Mouse (Mus musculus): ENCODE data around the gene E2f1.

E2f1 gene

DNA sequence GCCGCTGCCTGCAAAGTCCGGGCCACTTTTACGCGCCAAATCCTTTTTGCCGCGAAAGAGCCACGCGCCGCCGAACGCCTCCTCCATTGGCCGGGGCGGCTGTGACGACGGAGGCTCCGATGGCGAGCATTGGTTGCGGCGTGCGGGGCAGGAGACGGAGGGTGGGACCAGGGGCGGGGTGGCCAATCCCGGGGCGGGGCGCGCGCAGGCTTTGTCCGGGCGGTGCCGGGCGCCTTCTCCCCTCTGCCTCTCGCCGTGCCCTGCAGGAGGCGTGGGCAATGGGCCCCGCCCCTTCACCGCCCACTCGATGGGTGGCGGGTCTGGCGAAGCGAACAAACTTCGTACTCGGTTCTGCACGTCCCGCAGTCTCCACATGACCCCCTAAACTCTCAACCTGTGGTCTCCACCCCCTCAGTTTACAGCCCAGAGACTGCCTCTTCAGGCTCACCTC, at the start of gene E2f1:
TSS of gene E2f1 (minus strand) at position 57 of the 451 bp plus-strand sequence.
- peak; percentile 91 for DNase-seq

DNA sequence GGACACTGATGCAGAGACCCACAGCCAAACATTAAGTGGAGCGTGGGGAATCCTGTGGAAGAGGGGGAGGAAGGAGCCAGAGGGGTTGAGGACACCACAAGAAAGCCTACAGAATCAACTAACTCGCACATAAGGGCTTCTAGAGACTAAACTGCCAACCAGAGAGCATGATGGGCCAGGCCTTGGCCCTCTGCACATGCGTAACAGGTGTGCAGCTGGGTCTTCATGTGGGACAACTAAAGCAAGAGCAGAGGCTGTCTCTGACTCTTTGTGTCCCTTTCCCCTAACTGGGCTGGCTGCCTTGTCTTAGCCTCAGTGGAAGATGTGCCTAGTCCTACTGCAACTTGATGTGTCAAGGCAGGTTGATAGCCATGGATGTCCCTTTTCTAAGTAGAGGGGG, 47.4 kb upstream of the E2f1 start:
- DNase-seq: no peak

DNA sequence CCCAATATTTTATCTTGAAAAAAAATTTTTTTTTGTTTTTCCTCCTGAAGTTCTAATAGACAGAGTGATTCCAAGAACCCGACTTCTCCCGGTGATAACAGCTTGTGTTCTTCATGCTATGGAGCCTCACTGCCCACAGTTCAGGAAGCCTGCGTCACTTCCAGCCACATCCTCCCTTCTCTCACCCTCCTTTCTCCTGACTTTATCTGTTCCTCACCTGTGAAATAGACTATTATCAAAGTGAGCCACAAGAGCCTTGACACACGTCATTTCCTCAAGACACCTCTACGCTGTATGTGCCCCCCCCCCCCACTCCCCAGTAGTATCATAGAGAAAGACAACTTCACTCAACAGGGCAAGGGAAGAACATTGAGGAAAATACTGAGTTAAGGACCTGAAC, 46.0 kb upstream of the E2f1 start:
- no peak for DNase-seq

DNA sequence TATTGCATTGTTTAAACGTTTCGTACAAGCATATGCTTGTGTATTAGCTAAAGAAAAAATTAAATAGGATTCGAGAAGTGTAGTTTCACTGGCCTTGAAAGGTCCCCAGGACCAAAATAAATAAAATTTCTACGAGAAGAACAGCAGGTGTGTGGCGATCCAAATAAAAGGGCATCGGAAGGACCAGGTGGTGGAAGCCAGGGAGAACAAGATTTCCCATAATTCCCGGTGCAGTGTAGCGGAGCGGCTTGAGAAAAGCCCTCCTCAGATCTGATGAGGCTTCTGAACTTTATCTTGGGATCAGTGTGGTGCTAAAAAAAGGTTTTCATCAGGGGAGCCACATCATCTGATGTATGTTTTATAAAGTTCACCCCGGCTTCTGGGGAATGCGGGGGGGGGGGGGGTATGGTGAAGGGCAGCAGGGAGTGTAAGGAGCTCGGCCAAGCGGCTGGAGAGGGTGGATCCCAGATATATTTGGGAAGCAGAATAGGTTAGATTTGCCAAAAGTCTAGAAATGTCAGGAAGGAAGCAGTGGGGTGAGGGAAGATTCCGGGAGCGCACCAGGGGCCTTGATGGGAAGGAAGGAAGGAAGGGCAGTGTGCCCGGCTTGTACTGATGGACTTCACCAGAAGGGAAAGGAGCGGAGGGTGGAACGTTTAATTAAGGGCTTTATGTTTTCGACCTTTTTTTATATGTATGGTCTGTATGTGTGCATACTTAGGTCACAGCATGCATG, 45.3 kb upstream of the E2f1 start:
- DNase-seq: no peak

DNA sequence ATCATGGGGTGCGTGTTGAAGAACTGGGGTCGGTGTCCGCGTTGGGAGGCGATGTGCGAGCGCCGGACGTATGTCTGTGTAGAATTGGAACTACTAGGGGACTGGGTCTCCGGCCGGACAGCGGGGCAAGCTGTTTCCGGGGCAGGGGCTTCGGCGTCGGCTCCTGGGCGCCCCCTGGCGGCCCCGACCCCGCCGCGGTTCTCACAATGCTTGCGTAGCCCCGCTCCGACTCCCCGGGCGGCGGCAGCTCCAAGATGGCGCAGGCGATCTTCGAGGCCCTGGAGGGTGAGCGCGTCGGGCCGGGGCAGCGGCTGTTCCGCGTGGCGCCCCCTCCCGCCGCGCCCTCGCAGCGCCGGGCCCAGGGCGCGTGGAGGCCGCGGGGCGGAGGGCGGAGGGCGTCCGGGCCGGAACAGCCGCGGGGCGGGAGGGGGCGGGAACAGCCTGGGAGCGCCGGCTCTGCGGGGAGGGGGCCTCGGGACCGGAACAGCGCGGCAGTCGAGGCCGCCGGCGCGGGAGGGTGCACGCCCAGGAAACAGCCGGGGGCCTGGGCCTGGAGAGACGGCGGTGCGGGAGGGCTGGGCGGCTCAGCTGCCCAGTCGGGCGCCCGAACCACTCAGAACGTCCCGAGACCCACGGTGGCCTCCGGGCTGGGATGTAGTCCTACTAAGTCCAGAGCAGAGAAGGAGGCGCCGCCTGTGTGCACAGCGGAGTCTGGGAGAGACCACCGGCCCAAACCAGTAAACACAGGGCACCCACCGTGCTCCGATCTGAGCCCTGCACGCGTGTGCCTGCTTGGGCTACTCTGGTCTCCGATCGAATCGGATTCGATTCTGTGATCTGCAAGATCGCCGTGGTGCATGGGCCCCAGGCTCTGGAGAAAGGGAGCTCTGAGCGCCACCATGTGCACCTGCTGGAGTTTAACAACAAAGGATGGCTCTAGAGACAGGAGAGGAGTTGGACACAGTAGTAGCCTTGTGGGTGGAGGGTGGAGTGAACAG, 43.7 kb upstream of the E2f1 start, which contains the start of the genes Zfp341 and 4930519P11Rik:
TSS of gene Zfp341 (plus strand) at position 180 of the 998 bp plus-strand sequence.
TSS of gene 4930519P11Rik (minus strand) at position 320 of the 998 bp plus-strand sequence.
- peak; percentile 90 for DNase-seq

DNA sequence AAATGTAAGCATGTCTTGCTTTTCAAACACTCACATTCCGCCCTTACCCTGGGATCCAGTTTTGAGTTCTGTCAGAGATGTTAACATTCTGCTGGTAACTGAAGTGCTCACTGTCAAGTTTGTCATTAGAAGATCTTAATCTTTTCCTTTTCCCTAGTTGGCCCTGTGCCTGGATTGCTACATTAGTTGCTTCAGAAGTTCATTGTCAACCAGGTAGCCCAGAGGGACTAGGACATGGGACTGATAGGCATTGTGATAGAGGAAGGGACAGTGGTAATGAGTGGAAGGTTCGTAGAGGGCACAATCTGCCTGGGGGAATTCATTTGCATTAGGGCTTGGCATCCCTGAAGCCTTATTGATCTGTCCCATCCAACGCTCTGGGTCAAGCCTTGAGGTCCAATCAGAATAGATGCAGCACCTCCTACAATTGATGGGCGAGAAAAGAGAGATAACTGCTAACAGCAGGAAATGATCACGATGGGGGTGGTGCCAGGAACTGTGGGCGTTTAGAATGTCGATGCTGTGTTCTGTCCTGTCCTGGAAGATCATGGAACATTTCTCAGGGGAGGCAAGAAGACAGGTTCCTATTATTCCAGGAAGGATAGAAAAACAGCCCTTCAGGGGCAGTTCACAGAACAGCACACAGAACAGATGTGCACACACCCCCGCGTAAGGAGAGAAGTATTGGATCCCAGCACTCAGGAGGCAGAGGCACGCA, 39.5 kb upstream of the E2f1 start:
- DNase-seq: no peak

DNA sequence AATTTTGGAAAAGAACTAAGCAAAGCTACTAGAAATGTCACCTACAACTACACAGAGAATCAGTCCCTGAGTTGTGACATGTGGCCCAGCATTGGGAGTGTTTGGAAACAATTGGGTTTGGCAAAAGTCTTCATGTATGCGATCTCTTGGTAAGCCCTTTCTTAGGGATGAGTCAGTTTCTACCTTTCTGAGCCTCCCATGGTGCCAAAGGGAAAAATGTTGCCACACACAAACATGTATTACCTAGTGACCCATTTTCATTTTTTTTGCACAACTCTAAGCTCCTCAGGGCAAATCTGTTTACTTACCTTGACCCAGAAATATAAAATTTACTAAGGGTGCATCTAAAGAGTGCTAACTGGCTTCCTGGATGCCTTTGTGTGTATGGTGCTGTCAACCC, 37.3 kb upstream of the E2f1 start:
- no peak for DNase-seq

DNA sequence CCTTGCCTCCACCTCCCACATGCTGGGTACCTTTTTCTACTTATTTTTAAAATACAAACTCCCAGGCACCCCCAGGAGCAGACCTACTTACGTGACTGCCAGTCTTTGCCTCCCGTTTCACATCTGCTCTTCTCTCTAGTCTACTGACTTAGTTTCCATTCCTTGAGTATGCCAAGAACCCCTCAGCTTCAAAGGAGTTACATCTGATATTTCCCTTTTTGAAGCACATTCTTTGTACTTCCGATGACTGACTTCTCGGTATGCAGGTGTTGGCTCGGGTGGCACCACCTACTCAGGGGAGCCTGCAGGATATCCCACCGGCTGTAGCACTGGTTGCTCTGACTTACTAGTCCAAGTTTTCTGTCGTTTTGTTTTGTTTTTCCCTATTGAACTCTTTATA, 34.5 kb upstream of the E2f1 start:
- DNase-seq: no peak

DNA sequence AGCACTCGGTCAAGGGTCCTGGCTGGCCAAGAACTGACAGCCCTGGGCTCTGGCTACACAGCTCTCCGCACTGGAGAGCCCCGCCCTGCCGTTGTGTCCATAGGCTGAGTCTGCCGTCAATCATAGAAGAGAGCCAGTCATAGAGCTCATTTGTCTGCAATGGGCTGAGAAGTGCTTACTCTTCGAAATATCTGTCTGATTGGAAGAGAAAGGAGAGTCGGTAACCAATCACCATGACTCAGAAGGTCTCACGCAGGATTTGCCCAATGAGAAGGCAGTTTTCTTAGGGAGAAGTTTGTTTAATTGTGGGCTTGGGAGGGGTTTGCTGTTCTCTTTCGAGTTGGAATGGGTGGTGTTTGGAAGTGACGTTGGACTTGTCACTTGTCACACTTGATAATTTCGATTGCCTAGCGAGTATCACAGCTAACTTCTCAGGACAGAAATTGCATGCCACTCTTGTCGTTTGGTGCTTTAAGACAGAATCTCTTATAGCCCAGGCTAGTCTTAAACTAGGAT, 34.0 kb upstream of the E2f1 start, which contains the start of gene Pxmp4:
TSS of gene Pxmp4 (minus strand) at position 71 of the 516 bp plus-strand sequence.
- peak; percentile 99 for DNase-seq

DNA sequence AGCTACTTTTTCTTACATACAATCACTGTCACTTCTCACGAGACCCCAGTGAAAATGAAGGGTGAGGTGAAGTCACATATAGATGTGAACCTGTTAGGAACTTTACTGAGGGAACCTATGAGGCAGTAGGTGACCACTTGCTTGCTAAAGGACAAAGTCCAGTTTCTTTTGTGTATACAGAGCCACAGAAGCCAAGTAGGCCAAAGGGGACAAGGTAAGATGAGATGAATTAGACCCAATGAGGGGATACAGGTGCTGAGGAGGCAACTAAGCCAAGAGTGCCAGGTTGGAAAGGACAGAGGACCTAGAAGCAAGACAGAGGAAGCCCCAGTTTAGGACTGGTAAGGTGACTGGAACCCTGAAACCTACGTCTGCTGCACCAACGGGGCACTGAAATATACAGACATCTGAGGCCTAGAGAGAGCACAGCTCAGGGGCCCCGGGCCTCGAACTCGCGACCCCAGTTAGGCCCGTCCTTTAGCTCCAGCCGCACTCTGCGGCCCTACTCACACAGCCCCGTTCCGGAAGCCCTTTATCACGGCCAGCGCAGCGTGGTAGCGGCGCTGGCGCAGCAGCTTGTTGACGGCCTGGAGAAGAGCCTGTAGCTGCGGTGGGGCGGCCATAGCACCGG, 33.4 kb upstream of the E2f1 start:
- DNase-seq: no peak

DNA sequence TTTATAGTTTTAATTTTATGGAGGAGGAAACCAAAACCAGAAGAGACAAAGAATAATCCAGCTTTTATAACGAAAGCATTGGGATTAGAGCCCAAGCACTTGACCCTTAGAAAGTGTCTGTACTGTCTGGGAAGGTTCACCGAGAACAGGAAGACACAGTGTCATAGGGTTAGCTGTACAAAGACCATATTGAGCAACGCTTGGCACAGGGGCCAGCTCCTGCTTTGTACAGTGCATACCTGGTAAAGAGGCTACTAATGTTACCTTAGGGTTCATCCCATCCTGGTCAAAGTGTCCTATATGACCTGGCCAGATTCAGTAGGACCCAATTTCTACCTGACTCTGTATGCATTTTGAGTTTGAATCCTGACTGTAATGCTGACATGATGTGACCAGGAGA, 31.6 kb upstream of the E2f1 start:
- DNase-seq: no peak

DNA sequence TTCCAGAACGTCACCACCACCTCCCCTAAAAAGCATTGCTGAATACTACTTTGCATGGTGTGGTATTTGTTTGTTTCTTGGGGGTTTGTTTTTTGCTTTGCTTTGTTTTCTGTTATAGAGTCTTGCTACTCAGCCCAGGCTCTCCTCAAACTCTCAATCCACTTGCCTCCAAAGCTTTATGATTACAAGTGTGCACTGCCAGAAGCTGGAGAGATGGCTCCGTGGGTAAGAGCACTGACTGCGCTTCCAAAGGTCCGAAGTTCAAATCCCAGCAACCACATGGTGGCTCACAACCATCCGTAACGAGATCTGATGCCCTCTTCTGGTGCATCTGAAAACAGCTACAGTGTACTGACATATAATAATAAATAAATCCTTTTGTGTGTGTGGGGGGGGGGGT, 30.9 kb upstream of the E2f1 start:
- DNase-seq: no peak

DNA sequence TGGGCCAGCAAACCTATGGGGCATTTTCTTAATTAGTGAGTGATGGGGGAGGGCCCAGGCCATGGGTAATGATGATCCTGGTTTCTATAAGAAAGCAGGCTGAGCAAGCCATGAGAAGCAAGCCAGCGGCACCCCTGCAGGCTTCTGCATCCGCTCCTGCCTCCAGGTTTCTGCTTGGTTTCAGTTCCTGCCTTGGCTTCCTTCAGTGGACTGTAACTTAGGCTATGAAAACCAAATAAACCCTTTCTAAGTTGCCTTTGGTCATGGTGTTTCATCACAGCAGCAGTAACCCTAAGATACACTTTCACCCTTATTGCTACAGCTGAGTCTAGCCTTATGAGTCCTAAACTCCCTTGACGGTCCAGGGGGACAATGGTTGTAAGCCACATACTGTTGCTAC, 27.7 kb upstream of the E2f1 start:
- no peak for DNase-seq

DNA sequence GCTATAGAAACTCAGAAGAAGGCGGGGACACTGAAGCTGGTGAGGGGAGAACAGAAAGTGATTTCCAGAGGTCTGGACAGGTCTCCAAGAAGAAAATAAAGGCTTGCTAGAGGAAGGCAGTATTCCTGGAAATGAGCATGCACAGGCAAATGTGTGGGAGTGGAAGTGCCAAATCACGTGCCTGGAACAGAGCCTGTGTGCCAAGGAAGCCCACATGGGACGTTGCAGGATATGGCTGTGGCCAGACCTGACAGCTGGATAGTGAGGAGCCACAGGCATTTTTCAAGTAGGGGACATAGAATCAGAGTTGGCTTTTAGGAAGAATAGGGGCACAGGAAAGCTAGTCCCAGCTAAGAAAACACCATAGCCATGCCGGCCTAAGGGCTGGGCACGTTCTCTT, 26.1 kb upstream of the E2f1 start:
- peak; percentile 46 for DNase-seq

DNA sequence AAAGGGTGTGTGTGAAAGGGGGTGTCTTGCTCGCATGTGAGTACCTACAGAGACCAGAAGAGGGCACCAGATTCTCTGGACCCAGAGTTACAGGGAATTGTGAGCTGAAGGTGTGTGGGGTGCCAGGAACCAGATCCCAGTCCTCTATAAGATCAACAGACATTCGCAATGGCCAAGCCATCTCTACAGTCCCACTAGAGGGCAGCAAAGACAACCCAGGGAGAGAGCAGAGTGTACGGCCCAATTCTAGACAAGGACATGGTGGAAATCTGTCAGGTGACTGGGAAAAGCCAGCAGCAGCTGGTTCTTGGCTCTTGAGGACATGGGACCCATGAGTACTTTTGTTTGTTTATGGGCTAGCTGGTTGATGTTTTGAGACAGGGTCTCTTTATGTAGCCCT, 23.3 kb upstream of the E2f1 start:
- DNase-seq: no peak

DNA sequence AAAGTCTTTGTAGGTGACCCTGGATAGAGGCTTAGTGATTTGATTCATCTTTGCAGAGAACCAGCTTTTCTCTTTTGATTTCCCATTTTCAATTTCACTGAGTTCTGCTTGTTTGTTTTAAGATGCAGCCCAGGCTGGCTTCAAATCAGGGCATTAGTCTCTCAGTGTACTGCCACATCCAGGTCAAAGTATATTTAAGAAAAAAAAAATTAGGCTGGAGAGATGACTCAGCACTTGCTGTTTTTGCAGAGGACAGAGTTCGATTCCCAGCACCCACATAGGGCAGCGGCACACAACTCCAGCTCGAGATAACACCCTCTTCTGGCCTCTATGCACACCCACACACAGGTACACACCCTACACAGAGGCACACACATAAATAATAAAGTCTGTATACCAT, 21.5 kb upstream of the E2f1 start:
- DNase-seq: no peak

DNA sequence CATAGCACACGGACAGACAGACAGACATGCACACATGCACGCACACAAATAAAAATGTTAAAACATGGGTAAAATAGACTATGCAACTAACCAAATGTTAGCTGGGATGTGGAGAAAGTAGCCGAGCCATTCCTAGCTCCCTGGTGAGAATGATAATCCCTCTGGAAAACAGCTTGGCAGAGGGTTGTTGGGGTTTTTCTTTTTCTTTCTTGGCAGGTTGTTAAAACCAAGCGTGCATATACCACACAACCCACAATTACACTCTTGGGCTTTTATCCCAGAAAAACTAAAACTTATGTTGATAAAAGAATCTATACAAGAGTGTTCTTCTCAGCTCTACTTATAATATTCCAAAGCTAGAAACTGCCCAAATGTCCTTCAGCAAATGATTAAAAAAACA, 19.4 kb upstream of the E2f1 start:
- no peak for DNase-seq

DNA sequence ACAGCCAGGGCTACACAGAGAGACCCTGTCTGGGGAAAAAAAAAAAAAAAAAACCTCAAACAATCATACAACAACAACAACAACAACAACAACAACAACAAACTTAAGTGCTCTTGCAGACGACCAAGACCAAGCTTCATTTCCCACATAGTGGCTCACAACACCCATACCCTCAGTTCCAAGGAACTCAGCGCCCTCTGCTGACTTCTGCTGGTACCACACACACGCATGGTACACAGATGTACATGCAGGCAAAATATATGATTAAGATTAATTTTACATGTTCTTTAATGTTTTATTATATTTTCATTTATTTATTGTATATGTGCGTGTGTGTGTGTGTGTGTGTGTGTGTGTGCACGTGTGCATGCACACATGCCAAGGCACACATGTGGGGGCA, 16.7 kb upstream of the E2f1 start:
- DNase-seq: no peak

DNA sequence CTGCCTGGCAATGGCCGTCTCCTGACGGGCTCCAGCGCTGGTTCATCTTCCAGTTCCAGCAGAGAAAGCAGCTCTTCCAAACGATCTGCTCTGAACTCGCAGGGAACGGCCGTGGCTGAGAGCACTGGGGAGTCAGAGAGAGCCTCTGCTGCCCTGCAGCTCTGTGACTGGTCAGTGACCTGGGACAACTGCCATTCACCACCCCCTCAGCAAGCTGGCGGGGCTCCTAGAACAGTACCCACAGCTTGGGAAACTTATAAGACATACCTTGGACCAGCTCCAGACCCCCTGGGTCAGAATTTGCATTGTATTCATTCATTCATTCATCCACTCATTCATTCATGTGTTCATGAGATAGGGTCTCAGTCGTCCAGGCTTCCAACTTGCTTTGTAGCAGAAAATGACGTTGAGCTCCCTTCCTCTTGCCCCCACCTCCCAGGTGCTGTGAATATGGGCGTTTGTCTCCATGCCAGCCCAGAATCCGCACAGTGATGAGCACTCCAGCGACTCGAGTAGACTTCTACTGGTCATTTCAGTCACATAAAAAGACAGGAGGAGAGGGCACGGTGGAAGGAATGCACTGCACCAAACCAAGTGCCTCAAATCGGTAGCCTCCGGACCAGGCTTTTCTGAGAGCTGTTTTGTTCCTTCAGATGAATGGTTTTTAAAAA, 15.4 kb upstream of the E2f1 start:
- DNase-seq: no peak

DNA sequence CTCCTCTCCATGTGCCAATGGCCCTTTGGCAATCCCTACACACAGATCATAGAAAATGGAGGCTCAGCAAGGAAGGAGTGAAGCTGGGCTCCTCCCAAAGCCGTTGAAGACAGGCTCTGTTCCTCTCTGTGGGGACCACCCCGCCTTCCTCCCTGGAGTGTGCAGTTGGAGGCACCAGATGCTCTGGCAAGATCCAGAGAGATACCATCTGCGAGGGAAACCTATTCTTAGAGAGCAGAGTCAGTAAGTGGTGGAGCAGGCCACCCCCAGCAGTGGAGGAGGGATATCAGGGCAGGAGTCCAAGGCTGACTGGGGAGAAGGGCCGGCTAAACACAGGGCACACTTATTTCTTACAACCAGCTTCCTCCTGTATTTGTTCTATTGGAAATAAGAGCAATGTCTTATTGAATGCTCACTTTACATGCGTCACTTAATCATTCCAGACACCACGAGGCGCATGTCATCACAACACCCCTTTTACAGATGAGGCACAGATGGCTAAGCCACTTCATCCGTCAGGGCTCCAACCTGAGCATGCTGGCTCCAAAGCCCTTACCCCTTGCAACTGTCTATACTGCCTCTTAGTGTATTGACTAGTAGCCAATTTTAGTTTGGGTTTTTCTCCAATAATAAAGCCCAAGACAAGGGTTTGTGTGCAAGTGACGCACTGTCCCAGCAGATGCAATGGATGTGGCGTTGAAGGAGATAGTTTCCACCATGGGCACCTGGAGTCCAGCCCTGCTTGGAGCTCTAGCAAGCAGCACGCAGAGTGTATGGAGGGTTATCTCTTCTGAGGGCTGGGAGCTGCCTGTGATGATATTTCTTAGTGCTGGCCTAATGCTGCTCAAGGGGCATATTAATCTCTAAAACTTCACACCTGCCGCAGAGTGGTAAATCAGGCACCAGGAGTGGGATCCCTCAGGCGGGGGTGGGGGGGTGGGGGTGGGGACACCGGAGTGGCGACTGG, 14.5 kb upstream of the E2f1 start:
- DNase-seq: peak; percentile 95

Data from layer of hippocampus, adult 9-11 months (tissue).